Mouse (Mus musculus): ENCODE results near the gene Pecam1.

- TF ChIP-seq CTCF (IDR thresholded peaks at IDR 0.05; ENCODE audit: low read depth, low read length) (no peak), POLR2A (IDR thresholded peaks at IDR 0.05; ENCODE audit: insufficient read depth, low read length) (no peak)
These were observed 80.2 kb downstream of the Pecam1 start for GRCm38 (mm10) chr11:106670266-106670665.
